Comparison of ENCODE assay signal across 19 mouse cellular contexts in the genomic region with DNA sequence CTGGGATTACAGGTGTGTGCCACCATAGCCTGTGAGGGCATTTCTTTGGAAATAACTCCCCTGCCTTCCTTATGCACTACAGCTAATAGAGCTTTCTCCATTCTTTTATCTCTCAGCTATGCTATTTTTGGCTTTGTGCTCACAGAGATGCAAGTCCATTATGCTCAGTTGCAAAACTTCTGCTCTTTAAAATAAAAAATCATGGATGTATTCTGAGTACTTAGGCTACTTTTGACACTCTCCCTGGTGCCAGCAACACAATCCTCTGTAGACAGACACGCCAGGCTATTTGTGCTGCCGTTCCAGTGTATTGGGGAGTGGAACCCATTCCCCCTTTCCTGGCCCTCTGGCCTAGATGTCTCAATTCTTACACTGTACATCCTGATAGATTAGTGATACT.
"Had no signal": no experiment of that assay in that cellular context is flagged by ENCODE, and none has a peak within 500 bp of the region (broad histone marks: within the 10 kb centered on the region; RNA-seq: fewer than 3 reads in every experiment).

No protein-coding gene starts in this region.

- H3K9me3 ChIP-seq: limb, embryonic 10.5 days; limb, embryonic 13.5 days; liver, embryonic 12.5 days; liver, embryonic 15.5 days; midbrain, embryonic 12.5 days; midbrain, embryonic 15.5 days; neural tube, embryonic 12.5 days; neural tube, embryonic 15.5 days had no signal

- H3K27me3 ChIP-seq: limb, embryonic 13.5 days; liver, embryonic 12.5 days; liver, embryonic 15.5 days; midbrain, embryonic 12.5 days; midbrain, embryonic 15.5 days; neural tube, embryonic 12.5 days; neural tube, embryonic 15.5 days had no signal

- H3K27ac ChIP-seq: kidney, postnatal 0 days; limb, embryonic 10.5 days; limb, embryonic 13.5 days; liver, embryonic 12.5 days; liver, embryonic 15.5 days; macrophage; midbrain, embryonic 12.5 days; midbrain, embryonic 15.5 days; neural tube, embryonic 12.5 days; neural tube, embryonic 15.5 days had no signal

- H3K9ac ChIP-seq: limb, embryonic 13.5 days; liver, embryonic 12.5 days; liver, embryonic 15.5 days; midbrain, embryonic 12.5 days; midbrain, embryonic 15.5 days; neural tube, embryonic 12.5 days; neural tube, embryonic 15.5 days had no signal

- H3K4me3 ChIP-seq: limb, embryonic 10.5 days; limb, embryonic 13.5 days; liver, embryonic 12.5 days; liver, embryonic 15.5 days; midbrain, embryonic 12.5 days; midbrain, embryonic 15.5 days; neural tube, embryonic 12.5 days; neural tube, embryonic 15.5 days had no signal

- DNase-seq: kidney, adult 2 months; kidney, postnatal 36 days; liver; lung, adult 18-20 months; right cerebral cortex, adult 18-20 months; right cerebral cortex, postnatal 14 days; right cerebral cortex, postnatal 4 days; thymus, adult 18-20 months; thymus, postnatal 36 days had no signal

- ATAC-seq: liver, embryonic 12.5 days; midbrain, embryonic 15.5 days had no signal

- H3K4me1 ChIP-seq: limb, embryonic 13.5 days; liver, embryonic 12.5 days; liver, embryonic 15.5 days; neural tube, embryonic 12.5 days had no signal

- H3K36me3 ChIP-seq: limb, embryonic 10.5 days; limb, embryonic 13.5 days; liver, embryonic 12.5 days; liver, embryonic 15.5 days; midbrain, embryonic 12.5 days; midbrain, embryonic 15.5 days; neural tube, embryonic 12.5 days; neural tube, embryonic 15.5 days had no signal

- H3K4me2 ChIP-seq: limb, embryonic 13.5 days; liver, embryonic 12.5 days; liver, embryonic 15.5 days; midbrain, embryonic 12.5 days; midbrain, embryonic 15.5 days; neural tube, embryonic 12.5 days; neural tube, embryonic 15.5 days had no signal
